Mouse (Mus musculus) E14TG2a.4 (cell line): ENCODE results near the gene Hist1h2af.
"Not testable (repeated sequence)": the region's sequence is repeated elsewhere in the genome, so short reads cannot be mapped to it uniquely, and the experiment has no call there.

Source experiments
- H3K27me3 ChIP-seq: 2 replicates; pipeline ENCODE4 v1.6.1; 2014; ENCODE audit warnings: low read length, control low read depth; ENCODE audit not compliant: insufficient read depth
- H3K36me3 ChIP-seq: 2 replicates; pipeline ENCODE4 v1.6.1; 2014; ENCODE audit warnings: low read length, control low read depth; ENCODE audit not compliant: insufficient read depth
- H3K4me1 ChIP-seq: replicated peaks from 2 replicates; pipeline ENCODE4 v1.6.1; 2014; ENCODE audit warnings: low read depth, low read length, control low read depth
- H3K4me3 ChIP-seq: replicated peaks from 2 replicates; pipeline ENCODE4 v1.5.1; 2014; ENCODE audit warnings: mild to moderate bottlenecking, low read length
- H3K9me3 ChIP-seq: 2 replicates; pipeline ENCODE4 v1.6.1; 2014; ENCODE audit warnings: low read length, control low read depth
- CTCF ChIP-seq: conservative IDR thresholded peaks from 2 replicates; pipeline ENCODE4 v1.5.1; 2014; ENCODE audit warnings: low read length
- NANOG ChIP-seq: IDR thresholded peaks from 2 replicates; pipeline ENCODE4 v1.6.1; 2014; ENCODE audit warnings: borderline replicate concordance, low read length, mixed read lengths
- POU5F1 ChIP-seq: IDR thresholded peaks from 2 replicates; pipeline ENCODE4 v1.6.1; 2014; ENCODE audit warnings: low read length, borderline replicate concordance

The Hist1h2af gene

DNA sequence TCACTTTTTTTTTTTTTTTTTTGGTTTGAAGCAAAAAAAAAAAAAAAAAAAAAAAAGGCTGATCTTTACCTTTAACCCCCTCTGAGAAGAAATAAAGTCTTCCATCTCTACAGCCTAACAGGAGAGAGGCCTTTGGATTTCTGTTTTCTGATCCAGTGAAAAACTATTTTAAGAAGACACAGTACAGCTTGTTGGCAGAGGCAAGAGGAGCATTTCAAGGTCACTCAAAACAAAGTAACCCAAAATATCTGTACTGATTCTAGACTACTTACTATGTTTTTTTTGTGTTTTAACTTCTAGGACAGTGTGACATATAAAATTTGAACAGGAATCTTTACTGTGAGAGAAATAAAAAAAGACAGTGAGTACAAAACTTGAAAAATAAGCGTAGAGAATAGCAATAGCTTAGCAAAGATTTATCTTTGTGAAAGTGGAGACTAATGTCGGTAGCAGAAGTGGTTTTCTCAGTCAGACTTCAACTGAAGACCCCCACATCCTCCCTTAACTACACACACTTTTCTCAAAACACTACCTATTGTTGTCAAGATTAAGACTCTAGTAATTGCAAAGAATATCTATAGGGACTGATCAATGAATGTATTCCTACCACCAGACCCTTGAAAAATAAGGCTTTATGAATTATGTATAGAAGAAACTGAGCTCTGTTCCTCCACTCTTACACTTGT, 4.1 kb upstream of the Hist1h2af start:
- Histone ChIP-seq H3K36me3 (no peaks in the 10 kb centered on the region), H3K4me3 (peak overlapping the region; percentile 83), H3K27me3 (no peaks in the 10 kb centered on the region), H3K9me3 (no peaks in the 10 kb centered on the region), H3K4me1 (peaks cover 39% of the 10 kb centered on the region)
- TF ChIP-seq CTCF (no peak), NANOG (no peak), POU5F1 (no peak)

DNA sequence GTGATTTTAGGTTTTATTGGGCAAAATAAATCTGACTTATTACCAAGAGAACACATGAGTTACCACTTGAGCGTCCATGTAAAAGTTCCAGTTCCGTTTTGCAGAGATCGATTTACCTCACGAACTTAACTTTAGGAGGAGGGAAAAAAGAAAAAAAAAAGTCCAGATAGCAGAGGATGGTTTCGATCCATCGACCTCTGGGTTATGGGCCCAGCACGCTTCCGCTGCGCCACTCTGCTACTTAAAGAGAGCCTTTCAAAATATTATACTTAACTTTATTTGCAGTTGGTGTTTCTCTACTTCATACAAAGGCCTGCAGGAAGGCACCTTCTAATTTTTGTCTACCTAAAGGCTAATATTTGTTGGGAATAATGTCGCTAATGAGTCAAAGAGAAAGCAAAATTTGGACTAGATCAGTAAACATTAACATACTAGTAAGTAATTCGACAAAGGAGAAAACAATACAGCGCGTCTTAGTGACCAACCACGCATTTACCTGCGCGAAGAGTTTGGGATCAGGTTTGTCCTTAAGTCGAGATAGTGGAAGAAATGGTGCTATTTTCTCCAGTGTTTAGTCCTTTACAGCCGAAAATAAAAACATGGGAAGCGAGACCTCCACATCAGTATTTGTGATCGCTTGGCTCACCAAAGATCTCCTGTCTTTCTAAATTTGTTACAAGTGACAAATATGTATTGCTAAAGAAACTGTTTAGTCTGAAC, 3.4 kb upstream of the Hist1h2af start:
- Histone ChIP-seq H3K36me3 (no peaks in the 10 kb centered on the region), H3K27me3 (no peaks in the 10 kb centered on the region), H3K4me1 (peaks cover 34% of the 10 kb centered on the region), H3K9me3 (no peaks in the 10 kb centered on the region), H3K4me3 (peak overlapping the region; percentile 83)
- TF ChIP-seq CTCF: no peak
- TF ChIP-seq POU5F1: no peak
- no peak for TF ChIP-seq NANOG

DNA sequence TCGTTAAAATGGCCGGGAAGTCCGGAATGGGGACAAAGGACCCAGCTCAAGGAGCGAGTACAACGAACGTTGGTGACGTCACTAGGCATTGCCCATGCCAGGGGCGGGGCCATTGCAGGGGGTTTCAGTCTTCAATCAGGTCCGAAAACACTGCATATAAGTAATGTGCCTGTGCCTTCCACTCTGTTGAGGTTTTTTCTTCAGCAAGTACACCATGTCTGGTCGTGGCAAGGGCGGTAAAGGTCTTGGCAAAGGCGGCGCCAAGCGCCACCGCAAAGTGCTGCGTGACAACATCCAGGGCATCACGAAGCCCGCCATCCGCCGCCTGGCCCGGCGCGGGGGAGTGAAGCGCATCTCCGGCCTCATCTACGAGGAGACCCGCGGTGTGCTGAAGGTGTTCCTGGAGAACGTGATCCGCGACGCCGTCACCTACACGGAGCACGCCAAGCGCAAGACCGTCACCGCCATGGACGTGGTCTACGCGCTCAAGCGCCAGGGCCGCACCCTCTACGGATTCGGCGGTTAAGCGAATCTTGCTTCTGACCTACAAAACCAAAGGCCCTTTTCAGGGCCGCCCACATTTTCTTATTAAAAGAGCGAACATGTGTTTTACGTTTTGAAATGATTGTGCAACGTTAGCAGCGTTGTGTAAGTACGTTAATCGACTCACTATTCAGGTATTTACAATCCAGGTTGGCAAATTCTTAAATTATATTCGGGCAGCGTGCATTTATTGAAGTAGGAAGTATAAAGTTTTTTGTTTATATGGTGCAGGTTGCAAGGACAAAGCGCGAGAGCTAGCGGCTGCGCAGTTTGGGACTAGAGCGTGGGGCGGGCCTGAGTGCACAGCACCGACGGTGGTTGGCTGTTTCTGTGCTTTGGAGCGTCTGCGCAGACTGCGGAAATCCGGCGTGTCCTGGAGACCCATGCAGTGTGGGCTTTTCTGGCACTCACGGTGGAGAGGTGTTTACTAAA, 2.5 kb upstream of the Hist1h2af start, which contains the start of gene Hist1h4h:
Hist1h4h (plus strand) TSS at position 150 of the 975 bp plus-strand sequence.
- peak within 1 kb of the TSS; percentile 83 for H3K4me3 ChIP-seq
- no peaks in the 10 kb centered on the region for H3K27me3 ChIP-seq
- H3K36me3 ChIP-seq: no peaks in the 10 kb centered on the region
- H3K9me3 ChIP-seq: no peaks in the 10 kb centered on the region
- TF ChIP-seq POU5F1: no peak
- TF ChIP-seq NANOG: no peak
- TF ChIP-seq CTCF: no peak
- H3K4me1 ChIP-seq: peaks cover 29% of the 10 kb centered on the region

DNA sequence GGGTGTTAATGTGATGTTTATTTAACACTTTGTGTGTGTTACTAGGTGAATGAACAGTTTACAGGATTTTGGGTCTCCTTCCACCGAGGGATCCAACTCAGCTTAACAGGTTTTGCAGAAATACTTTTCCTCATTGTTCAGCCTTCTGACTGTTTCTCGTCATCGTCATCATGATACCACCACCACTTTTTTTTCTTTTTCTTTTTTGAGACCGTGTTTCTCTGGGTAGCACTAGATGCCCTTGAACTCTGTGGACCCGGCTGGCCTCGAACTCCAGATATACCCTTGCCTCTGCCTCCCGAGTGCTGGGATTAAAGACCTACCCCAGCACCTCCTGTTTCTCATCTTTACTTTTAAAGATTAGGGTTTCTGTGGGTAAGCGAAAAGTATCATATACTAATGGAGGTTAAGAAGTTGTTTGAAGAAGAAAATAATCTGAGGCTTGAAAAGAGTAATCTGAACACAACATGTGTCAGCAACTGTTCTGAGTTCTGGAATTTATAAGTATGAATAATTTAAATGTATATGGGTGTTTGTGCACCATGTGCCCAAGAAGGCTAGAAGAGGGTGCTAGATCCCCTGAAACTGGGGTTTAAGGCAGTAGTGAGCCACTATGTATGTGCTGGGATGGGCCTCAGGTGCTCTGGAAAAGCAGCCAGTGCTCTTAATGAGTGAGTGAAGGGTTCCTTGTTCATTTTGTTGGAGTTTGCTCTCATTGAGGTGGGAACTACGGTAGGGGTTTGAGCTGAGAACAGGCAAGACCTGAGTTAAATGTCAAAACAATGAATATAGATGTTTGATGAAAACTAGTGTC, 1.2 kb upstream of the Hist1h2af start:
- H3K27me3 ChIP-seq: no peaks in the 10 kb centered on the region
- TF ChIP-seq NANOG (no peak), CTCF (no peak), POU5F1 (no peak)
- peaks cover 31% of the 10 kb centered on the region for H3K4me1 ChIP-seq
- H3K4me3 ChIP-seq: peak overlapping the region; percentile 83
- H3K9me3 ChIP-seq: no peaks in the 10 kb centered on the region
- no peaks in the 10 kb centered on the region; the same call in 1 of the 2 replicates for H3K36me3 ChIP-seq

DNA sequence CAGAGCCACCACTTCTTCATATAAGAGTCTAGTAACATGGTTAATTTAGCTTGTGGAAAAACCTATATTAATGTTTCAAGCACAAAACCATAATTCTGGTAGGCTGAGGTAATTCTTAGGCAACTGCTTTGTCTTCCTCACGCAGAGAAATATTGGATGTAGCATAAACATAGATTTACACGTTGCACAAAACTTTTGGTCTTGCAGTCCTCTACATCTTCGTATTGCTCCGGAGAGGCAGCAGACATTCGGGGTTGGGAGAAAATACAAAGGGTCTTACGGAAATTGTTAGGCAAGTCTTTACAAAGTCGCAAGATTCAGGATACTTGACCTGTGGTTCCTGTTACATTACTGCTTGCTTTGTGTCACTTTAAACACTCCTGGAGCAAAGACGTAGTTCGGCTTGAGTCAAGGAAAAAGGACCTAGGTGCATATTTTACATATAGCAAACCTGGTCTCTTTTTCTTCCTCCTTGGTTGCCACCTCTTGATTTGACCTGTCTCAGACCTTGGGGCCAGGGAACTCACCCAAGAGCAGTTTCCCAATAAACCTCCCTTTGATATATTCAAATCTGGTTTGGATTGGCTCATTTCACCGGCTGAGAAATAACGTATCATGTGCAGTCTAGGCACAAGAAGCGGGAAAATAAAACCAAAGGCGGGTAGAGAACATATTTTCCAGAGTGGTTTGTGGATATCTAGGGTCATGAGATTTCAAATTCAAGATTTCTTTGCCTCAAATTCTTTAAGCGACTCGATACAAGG, 844 bp downstream of the Hist1h2af start:
- peaks cover 37% of the 10 kb centered on the region for H3K4me1 ChIP-seq
- peak overlapping the region; percentile 83 for H3K4me3 ChIP-seq
- no peaks in the 10 kb centered on the region; the same call in 1 of the 2 replicates for H3K36me3 ChIP-seq
- H3K27me3 ChIP-seq: no peaks in the 10 kb centered on the region
- TF ChIP-seq NANOG (no peak), POU5F1 (no peak), CTCF (no peak)
- no peaks in the 10 kb centered on the region for H3K9me3 ChIP-seq

DNA sequence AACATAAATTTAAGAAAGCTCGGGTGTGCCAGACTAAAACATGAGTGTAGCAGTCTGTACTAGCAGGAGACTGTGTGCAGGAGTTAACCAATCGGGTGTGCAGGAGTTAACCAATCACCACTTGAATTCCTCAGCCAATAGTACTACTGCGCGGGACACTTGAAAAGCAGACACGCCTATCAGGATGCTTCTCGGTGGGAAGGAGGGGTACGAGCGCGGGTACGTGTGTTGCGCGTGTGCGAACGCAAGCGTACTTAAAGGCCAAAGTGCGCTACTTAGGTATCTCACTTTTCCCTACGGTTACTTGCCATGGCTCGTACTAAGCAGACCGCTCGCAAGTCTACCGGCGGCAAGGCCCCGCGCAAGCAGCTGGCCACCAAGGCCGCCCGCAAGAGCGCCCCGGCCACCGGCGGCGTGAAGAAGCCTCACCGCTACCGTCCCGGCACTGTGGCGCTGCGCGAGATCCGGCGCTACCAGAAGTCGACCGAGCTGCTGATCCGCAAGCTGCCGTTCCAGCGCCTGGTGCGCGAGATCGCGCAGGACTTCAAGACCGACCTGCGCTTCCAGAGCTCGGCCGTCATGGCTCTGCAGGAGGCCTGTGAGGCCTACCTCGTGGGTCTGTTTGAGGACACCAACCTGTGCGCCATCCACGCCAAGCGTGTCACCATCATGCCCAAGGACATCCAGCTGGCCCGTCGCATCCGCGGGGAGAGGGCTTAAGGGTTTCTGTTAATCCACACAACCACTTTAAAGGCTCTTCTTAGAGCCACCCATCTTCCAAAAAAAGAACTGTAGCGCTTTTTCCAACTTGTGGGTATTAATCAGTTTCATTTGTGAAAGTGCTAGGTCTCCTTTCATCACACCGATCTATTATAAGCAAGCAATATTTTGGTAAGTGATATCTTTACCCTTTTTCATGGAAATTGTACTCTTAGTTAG, 1.7 kb downstream of the Hist1h2af start, which contains the start of gene Hist1h3g:
Hist1h3g (plus strand) TSS at position 286 of the 939 bp plus-strand sequence.
- H3K4me3 ChIP-seq: peak within 1 kb of the TSS; percentile 83
- not testable (repeated sequence) for H3K36me3 ChIP-seq, H3K27me3 ChIP-seq, H3K9me3 ChIP-seq
- H3K4me1 ChIP-seq: peaks cover 37% of the 10 kb centered on the region
